Mouse (Mus musculus) lung, postnatal 0 days (tissue): Measurements from ENCODE around the gene Lca5.

Experiments used
- CTCF ChIP-seq: IDR thresholded peaks from 2 replicates; pipeline ENCODE4 v1.5.1; 2016; ENCODE audit warnings: antibody characterized with exemption, mild to moderate bottlenecking
- EP300 ChIP-seq: IDR thresholded peaks from 2 replicates; pipeline ENCODE4 v1.6.1; 2016; ENCODE audit warnings: antibody characterized with exemption, mild to moderate bottlenecking, control low read depth

GRCm38 (mm10) chr9:83447176-83447575, 6.2 kb upstream of the Lca5 start:
- TF ChIP-seq EP300 (no peak), CTCF (no peak)
